Mouse (Mus musculus) lung, adult 2 months (tissue): ENCODE results near the gene Mrgpre.

Experiments
- CTCF ChIP-seq: fragments of 200-500 bp; IDR thresholded peaks from 2 replicates; pipeline ENCODE4 v1.5.1; 2011; ENCODE audit warnings: mild to moderate bottlenecking, low read length, control low read depth; ENCODE audit not compliant: insufficient read depth
- POLR2A ChIP-seq: fragments of 200-500 bp; IDR thresholded peaks from 2 replicates; pipeline ENCODE4 v1.6.1; 2011; ENCODE audit warnings: low read depth, mild to moderate bottlenecking, control low read depth, low read length, borderline replicate concordance; ENCODE audit errors: extremely low read depth

DNA sequence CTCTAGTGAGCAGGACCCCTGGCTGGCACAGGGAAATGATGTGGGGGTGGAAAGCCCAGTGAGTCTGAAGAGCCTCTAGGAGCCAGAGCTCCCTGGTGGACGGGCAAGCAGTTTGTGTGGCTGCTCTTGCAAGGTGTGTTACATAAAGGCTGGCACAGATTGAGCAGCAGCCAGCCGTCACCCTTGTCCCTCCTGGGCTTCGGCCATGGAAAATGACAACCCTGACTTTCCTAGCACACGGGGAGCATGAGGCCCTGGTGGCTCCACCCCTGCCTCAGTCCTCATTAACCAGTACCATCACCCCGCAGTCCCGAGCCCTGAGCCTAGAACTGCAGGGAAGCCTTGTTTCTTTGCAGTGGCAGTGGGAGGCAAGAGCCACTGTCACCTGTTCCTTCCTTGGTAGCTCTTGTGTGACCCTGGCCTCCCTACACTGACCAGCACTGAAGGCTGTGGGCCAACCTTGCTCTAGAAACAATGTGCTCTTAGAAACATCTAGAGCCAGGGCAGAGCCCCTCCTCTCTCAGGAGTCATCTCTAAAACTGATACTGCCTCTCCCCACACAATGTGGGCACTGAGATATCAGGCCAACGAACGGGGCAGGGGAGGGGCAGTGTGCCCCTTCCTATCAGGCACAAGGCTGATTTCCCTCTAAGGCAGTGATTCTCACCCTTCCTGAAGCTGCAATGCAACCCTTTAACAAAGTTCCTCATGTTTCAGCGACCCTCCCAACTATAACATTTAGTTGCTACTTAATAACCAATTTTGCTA, 28.8 kb downstream of the Mrgpre start:
- TF ChIP-seq POLR2A, result no peak
- TF ChIP-seq CTCF, result no peak
